Mouse (Mus musculus) embryonic fibroblast, embryonic 13.5 days (primary cell): ENCODE measurements at regions not wholly inside any gene's neighbourhood (a gene's known extent, or its start where the extent isn't known, plus 50 kb on each side); places are given as distances from the start of the nearest gene placed in this dataset.

Experiments used
- CTCF ChIP-seq: IDR thresholded peaks from 2 replicates; pipeline ENCODE4 v1.5.1; 2011; ENCODE audit warnings: mild to moderate bottlenecking, control low read depth, low read length, moderate library complexity, borderline replicate concordance; ENCODE audit not compliant: insufficient read depth
- POLR2A ChIP-seq: IDR thresholded peaks from 2 replicates; pipeline ENCODE4 v1.6.1; 2011; ENCODE audit warnings: low read depth, mild to moderate bottlenecking, control low read depth, low read length, moderate library complexity

DNA sequence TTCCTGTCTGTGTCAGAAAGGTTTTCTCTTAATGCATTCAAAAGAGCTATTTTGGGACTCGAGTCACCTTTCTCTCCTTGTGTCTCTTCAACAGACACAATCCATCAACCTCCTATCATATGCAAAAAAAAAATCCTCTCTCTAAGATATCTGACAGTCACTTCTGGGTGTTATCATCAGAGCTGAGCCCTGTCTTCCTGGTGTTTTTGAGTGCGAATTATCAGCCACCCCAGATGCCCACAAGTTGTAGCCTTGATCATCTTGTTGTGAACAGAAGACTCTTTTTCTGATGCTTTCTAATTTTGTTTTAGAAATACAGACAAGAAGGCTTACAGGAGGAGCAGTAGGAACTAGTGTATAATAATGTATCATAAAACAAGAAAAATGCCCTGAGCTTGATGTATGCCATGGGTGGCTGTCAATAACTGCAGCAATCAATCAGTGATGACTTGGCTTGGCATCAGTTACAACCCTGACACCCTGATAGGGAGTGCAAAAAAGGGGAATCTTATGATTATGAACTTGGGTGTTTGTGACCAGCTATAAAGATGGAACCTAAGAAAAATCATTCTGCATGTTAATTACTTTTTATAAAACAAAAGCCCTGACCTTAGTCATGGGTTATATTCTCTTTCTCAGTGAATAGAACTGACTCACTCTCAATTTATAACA is 197.9 kb upstream of the Veph1 start:
- TF ChIP-seq CTCF (no peak), POLR2A (no peak)
